Mouse (Mus musculus) testis, postnatal 14 days (tissue): ENCODE measurements around the gene Vgll4.
A peak's percentile ranks its signal among the peaks of the same experiment; 100 is the strongest.

Source experiments
- DNase-seq: peaks from one replicate; pipeline ENCODE4 v3.0.0; 2021; ENCODE audit warnings: low spot score

Gene Vgll4

GRCm38 (mm10) chr6:114972988-114973387 is 3.2 kb upstream of the Vgll4 start:
- no peak for DNase-seq

GRCm38 (mm10) chr6:114970895-114971294 is 1.1 kb upstream of the Vgll4 start:
- no peak for DNase-seq

GRCm38 (mm10) chr6:114970386-114970785 is 592 bp upstream of the Vgll4 start:
- DNase-seq, result no peak

GRCm38 (mm10) chr6:114968361-114969212 is 1.2 kb downstream of the Vgll4 start:
- DNase-seq, result peak; percentile 85

- no peak for DNase-seq
These were observed 2.2 kb downstream of the Vgll4 start for GRCm38 (mm10) chr6:114967623-114968022.

GRCm38 (mm10) chr6:114966396-114967154 is 3.2 kb downstream of the Vgll4 start:
- DNase-seq, result no peak

- DNase-seq, result no peak
These were observed 4.0 kb downstream of the Vgll4 start for GRCm38 (mm10) chr6:114965802-114966201.

GRCm38 (mm10) chr6:114965396-114965795 is 4.4 kb downstream of the Vgll4 start:
- DNase-seq, result no peak

GRCm38 (mm10) chr6:114964235-114964634 is 5.6 kb downstream of the Vgll4 start:
- no peak for DNase-seq

- no peak for DNase-seq
These were observed 6.2 kb downstream of the Vgll4 start for GRCm38 (mm10) chr6:114963636-114964035.

GRCm38 (mm10) chr6:114961276-114962068 is 8.3 kb downstream of the Vgll4 start:
- no peak for DNase-seq

- DNase-seq, result no peak
These were observed 10.8 kb downstream of the Vgll4 start for GRCm38 (mm10) chr6:114959012-114959398.

- DNase-seq, result no peak
These were observed 11.4 kb downstream of the Vgll4 start for GRCm38 (mm10) chr6:114958249-114959011.

- no peak for DNase-seq
These were observed 12.0 kb downstream of the Vgll4 start for GRCm38 (mm10) chr6:114957756-114958155.

GRCm38 (mm10) chr6:114954496-114954895 is 15.3 kb downstream of the Vgll4 start:
- no peak for DNase-seq

GRCm38 (mm10) chr6:114953601-114954000 is 16.2 kb downstream of the Vgll4 start:
- DNase-seq, result no peak

GRCm38 (mm10) chr6:114952356-114952755 is 17.4 kb downstream of the Vgll4 start:
- no peak for DNase-seq

GRCm38 (mm10) chr6:114944456-114945438 is 25.0 kb downstream of the Vgll4 start:
- no peak for DNase-seq

- no peak for DNase-seq
These were observed 28.5 kb downstream of the Vgll4 start for GRCm38 (mm10) chr6:114941201-114941849.

GRCm38 (mm10) chr6:114939666-114940065 is 30.1 kb downstream of the Vgll4 start:
- no peak for DNase-seq
